ENCODE assay signal across 7 mouse cellular contexts in genomic region chr4:83314922-83315881, GRCm38 (mm10). TPM values are rescaled to one million over a fixed set of nuclear protein-coding genes. Genes with fewer than 3 reads are reported as not detected.
DNase-seq lines count a peak whose midpoint lies in the region; ATAC-seq lines count a peak whose summit lies in the region.

No protein-coding gene starts in this region.

- H3K27me3 ChIP-seq in midbrain, embryonic 12.5 days = no peaks in the 10 kb centered on the region
- no peaks in the 10 kb centered on the region for H3K27me3 ChIP-seq in midbrain, embryonic 15.5 days (replicated peaks)

- H3K4me3 ChIP-seq in midbrain, embryonic 12.5 days = no peak overlapping the region
- no peak overlapping the region for H3K4me3 ChIP-seq in midbrain, embryonic 15.5 days

- H3K9me3 ChIP-seq in midbrain, embryonic 12.5 days = no peaks in the 10 kb centered on the region
- no peaks in the 10 kb centered on the region for H3K9me3 ChIP-seq in midbrain, embryonic 15.5 days

- ATAC-seq in midbrain, embryonic 12.5 days (ENCODE audit: low FRiP score, low read depth) = peak; percentile 47; the same call in 1 of the 2 replicates
- ATAC-seq in midbrain, embryonic 15.5 days (replicated peaks) = no peak

- WGBS in midbrain, embryonic 12.5 days = 56% methylated on average over 13 of the region's 13 CpGs
- WGBS in midbrain, embryonic 15.5 days = 54% methylated on average over 13 of the region's 13 CpGs
- 6% methylated on average over 13 of the region's 13 CpGs for WGBS in large intestine, adult 2 months

- H3K27ac ChIP-seq in midbrain, embryonic 12.5 days (replicated peaks) = no peak overlapping the region
- no peak overlapping the region for H3K27ac ChIP-seq in midbrain, embryonic 15.5 days

- H3K4me2 ChIP-seq in midbrain, embryonic 12.5 days (replicated peaks) = no peak overlapping the region
- no peak overlapping the region for H3K4me2 ChIP-seq in midbrain, embryonic 15.5 days

- no peaks in the 10 kb centered on the region for H3K4me1 ChIP-seq in midbrain, embryonic 12.5 days
- H3K4me1 ChIP-seq in midbrain, embryonic 15.5 days = no peaks in the 10 kb centered on the region

- H3K9ac ChIP-seq in midbrain, embryonic 12.5 days (replicated peaks) = no peak overlapping the region; the same call in 1 of the 2 replicates
- H3K9ac ChIP-seq in midbrain, embryonic 15.5 days = no peak overlapping the region

- H3K36me3 ChIP-seq in midbrain, embryonic 12.5 days = no peaks in the 10 kb centered on the region
- H3K36me3 ChIP-seq in midbrain, embryonic 15.5 days (replicated peaks) = no peaks in the 10 kb centered on the region

- peak; percentile 31 to 36 for DNase-seq in adrenal gland, adult 18-20 months (ENCODE audit: low spot score in 2 of 2)
- peak; percentile 62 to 75 for DNase-seq in heart, adult 18-20 months
- peak; percentile 52 for DNase-seq in large intestine, adult 2 months (ENCODE audit: low read depth, low spot score)
- DNase-seq in natural killer cell, adult 2 months (ENCODE audit: low spot score in 2 of 2) = peak; percentile 45
- DNase-seq in layer of hippocampus, postnatal 10 days (ENCODE audit: low spot score in 2 of 2) = no peak

RNA-seq across cellular contexts. Expression of gene Ttc39b, which starts 8.9 kb away (rescaled TPM):
- polyA plus RNA-seq in midbrain, embryonic 12.5 days (2016; fragmentation: Nextera tagmentation; extraction: Ambion mirVana) = 3.3 and 3.5 TPM in 2 replicates
- polyA plus RNA-seq in midbrain, embryonic 15.5 days (2015; fragmentation: Nextera tagmentation; extraction: Ambion mirVana) = 5.6 and 6.0 TPM in 2 replicates
- total RNA-seq in adrenal gland, adult 18-20 months (2021) = 10 to 100 TPM; 16.4 to 18.3 TPM
- 10 to 100 TPM; 14.8 to 20.9 TPM for total RNA-seq in heart, adult 18-20 months (2021)
- 2.7 and 5.4 TPM in 2 replicates for polyA plus RNA-seq in large intestine, adult 2 months (2012; rRNA removed)
- total RNA-seq in layer of hippocampus, postnatal 10 days (2021) = 10 to 100 TPM; 26.1 to 28.9 TPM

Comparison
In these comparisons a context has a peak if more than half of its experiments do, and no peak if none do; other contexts are left out.
1. DNase-seq: peak in adrenal gland, adult 18-20 months (2 of 2), heart, adult 18-20 months (2 of 2), large intestine, adult 2 months (single experiment) and natural killer cell, adult 2 months (2 of 2); none in layer of hippocampus, postnatal 10 days (0 of 2).